Mouse (Mus musculus) natural killer cell, adult 2 months (primary cell): ENCODE data around the gene Uts2.
"Not testable (repeated sequence)": the region's sequence is repeated elsewhere in the genome, so short reads cannot be mapped to it uniquely, and the experiment has no call there.

Source experiments
- DNase-seq, 2 experiments: peaks; one replicate each; pipeline ENCODE4 v3.0.0; 2022; ENCODE audit warnings: low spot score in 2 of 2

Gene Uts2

GRCm38 (mm10) chr4:151015946-151016345 is 19.0 kb downstream of the Uts2 start:
- DNase-seq = no peak

GRCm38 (mm10) chr4:151017356-151017755 is 20.5 kb downstream of the Uts2 start:
- DNase-seq = not testable (repeated sequence)

- DNase-seq = no peak
Observed at GRCm38 (mm10) chr4:151024152-151024551, 27.3 kb downstream of the Uts2 start.

- DNase-seq = no peak
Observed at GRCm38 (mm10) chr4:151027001-151027400, 30.1 kb downstream of the Uts2 start.

DNA sequence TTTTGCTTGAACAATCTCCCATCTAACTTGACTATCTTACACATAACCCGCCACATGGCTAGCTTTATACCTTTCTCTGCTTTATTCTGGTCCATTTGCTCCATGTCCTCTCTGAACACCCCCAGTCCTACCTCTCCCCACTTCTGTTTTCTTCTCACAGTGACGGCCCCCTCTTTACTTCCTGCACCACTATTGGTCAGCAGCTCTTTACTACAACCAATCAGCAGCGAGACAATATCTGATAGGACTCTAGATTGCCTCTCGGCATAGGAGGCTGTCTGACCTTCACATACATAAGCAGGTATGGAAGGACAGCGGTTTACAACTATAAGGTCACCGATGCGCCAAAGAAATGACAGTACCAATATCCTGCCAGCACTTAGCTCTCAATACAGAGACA is 39.6 kb downstream of the Uts2 start:
- DNase-seq = no peak

GRCm38 (mm10) chr4:151037800-151038199 is 40.9 kb downstream of the Uts2 start:
- no peak for DNase-seq

DNA sequence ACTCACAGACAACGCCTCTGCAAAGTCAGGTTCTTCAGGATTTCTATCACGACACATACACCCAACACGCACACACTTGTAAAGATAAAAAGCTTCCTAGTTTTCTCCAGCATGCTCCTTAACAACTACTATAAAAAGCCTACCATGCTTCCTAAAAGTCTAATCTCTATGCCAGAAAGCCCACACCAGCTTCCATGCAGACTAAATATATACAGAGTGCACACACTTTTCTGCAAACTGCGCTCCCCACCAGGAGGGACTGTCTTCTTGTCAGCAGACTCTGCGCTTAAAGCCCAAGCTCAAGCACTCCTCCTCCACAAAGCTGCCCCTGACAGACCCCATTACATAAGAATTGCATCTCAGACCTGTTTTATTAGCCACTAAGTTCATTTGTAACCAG is 44.6 kb downstream of the Uts2 start:
- no peak for DNase-seq

DNA sequence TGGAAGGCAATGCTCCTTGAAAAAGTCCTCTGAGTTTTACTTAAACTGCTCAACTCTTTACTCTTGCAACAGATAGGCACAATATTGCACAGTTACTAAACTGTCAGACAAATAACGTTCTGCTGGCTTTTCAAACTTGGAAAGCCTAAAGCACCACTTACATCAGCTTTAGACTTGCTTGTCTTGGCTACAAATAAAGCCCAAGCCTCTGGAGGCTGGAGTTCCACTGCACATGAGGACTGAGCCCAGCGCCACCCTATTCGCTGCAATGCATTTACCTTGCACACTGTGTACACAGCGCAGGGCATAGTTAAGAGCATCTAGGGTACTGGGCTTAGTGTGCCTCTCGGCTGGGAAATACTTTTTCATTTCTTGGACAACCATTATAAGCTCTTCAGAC is 46.4 kb downstream of the Uts2 start:
- DNase-seq = no peak

- peak; percentile 93 to 95 for DNase-seq
Observed at GRCm38 (mm10) chr4:151044037-151044943, 47.4 kb downstream of the Uts2 start, which contains the start of gene Per3. TSS of gene Per3 (minus strand) at chr4:151044665.

DNA sequence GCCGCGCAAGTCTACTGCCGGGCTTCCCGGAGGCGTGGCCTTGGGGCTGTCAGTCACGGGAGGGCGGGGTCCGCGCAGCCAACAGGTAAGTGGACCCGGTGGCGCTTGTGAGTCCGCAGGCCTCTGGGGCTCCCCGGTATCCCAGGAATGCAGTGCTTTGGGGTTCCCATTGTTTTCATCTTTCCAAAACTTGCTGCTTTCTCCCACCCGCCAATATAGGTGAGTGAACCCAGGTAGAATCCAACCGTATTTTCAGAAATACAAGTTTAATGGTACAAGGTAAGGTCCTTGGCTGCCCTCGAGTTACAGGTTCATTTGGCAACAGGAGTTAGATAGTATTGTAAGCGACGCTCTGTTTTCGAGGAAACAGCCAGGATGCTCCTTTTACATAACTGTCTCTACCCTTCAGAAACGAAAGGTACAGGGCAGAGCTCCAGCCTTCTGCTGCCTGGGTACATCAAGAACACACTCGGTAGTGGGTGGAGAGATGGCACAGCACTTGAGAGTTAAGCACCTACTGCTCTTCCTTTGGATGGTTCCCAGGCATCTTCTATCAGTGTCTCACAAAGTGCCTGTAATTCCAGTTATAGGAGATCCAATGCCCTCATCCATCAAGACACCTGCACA is 48.2 kb downstream of the Uts2 start:
- DNase-seq = no peak

- DNase-seq = no peak
Observed at GRCm38 (mm10) chr4:151046524-151046923, 49.6 kb downstream of the Uts2 start.

DNA sequence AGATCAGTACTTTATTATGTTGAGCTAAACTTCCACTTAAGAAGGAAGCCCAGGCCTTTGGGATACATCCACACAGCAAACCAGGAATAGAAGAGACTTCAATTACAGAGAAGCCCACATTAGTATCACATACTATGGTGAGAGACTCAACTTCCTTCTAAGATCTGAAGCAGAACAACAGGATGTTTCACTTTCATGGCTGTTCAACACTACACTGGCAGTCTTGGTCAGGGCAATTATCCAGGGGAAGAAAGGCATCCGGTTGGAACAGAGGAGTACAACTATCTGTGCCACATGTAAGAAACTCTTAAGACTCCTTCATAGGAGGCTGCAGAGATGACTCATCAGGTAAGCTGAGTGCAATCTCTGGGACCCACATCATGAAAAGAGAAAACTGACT is 54.3 kb downstream of the Uts2 start:
- no peak for DNase-seq
